Mouse (Mus musculus) left cerebral cortex, adult 18-20 months (tissue): ENCODE measurements around the gene Dmap1. TPM values are rescaled to one million over a fixed set of nuclear protein-coding genes. Genes with fewer than 3 reads are reported as not detected.

ENCODE experiments used
- DNase-seq, 2 experiments: peaks; one replicate each; pipeline ENCODE4 v3.0.0; 2021 to 2022; ENCODE audit warnings: low spot score in 2 of 2, mixed read lengths in 1 of 2
- long read RNA-seq, 2 experiments: library from polyadenylated mRNA; stranded (forward); transcript quantifications; one replicate each; pipeline ENCODE4 v2.0.0; 2021
- total RNA-seq, 2 experiments: library from RNA; stranded (reverse); gene quantifications; 2 replicates each; pipeline ENCODE4 v1.2.3; 2021

Gene Dmap1
- 10 to 100 TPM; 38.8 to 39.6 TPM for total RNA-seq
- long read RNA-seq, experiment 1, transcript Dmap1-201 (11 exons, 1,566 nt), result major isoform, 14 of 44 reads
- long read RNA-seq, experiment 1, partial matches to known transcripts, result 7 of 44 reads
- long read RNA-seq, experiment 1, other reads (novel, unspliced or antisense), result 23 of 44 reads
- long read RNA-seq, experiment 2, transcript Dmap1-201 (11 exons, 1,566 nt), result major isoform, 17 of 42 reads
- long read RNA-seq, experiment 2, partial matches to known transcripts, result 5 of 42 reads
- long read RNA-seq, experiment 2, other reads (novel, unspliced or antisense), result 19 of 42 reads

DNA sequence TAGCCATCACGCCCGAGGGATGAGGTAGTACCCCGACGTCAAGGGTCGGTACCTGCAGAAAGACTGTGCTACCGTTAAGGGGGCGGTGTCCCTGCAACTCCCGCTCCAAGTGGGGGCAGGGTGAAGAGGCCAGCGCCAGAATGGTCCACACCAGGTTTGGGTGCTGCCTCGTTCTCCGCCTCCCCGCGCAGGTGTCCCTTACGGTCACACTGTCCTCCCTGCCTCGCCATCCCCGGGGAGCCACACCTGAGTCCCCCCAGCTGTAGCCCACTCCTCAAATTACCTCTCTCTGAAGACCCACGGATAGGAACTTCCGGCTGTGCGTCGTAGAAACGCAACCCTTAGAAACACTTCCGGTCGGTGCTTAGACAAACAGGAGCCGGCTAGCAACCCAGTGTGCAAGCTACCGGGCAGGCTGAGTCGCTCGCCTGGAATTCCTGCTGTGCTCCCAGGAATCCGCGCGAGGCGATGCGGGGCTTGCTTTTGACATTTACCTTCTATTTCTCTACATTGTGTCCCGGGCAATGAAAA is at the start of gene Dmap1:
Dmap1 (minus strand) TSS at position 343 of the 531 bp plus-strand sequence.
- peak; percentile 75 to 84 for DNase-seq

DNA sequence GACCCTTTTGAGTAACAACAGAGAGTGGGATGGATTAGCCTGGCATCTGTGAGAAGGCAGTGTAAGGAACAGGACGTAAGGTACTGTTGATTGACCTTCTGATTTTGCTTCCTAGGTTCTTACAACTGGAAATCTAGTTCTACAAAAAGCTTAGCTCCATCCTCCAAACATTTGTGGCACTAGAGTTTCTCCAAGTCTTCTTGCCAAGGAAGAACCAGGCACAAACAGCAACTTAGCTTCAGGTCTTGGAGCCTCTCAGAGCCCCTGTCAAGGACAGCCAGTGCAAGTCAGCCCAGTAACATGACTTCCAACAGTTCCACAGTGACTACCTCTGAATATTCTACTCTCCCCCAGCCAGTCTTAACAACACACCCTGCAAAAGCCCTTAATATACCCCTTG is 42.0 kb upstream of the Dmap1 start, which contains the start of gene Gm12845:
Gm12845 (plus strand) TSS at position 301 of the 400 bp plus-strand sequence.
- no peak for DNase-seq

DNA sequence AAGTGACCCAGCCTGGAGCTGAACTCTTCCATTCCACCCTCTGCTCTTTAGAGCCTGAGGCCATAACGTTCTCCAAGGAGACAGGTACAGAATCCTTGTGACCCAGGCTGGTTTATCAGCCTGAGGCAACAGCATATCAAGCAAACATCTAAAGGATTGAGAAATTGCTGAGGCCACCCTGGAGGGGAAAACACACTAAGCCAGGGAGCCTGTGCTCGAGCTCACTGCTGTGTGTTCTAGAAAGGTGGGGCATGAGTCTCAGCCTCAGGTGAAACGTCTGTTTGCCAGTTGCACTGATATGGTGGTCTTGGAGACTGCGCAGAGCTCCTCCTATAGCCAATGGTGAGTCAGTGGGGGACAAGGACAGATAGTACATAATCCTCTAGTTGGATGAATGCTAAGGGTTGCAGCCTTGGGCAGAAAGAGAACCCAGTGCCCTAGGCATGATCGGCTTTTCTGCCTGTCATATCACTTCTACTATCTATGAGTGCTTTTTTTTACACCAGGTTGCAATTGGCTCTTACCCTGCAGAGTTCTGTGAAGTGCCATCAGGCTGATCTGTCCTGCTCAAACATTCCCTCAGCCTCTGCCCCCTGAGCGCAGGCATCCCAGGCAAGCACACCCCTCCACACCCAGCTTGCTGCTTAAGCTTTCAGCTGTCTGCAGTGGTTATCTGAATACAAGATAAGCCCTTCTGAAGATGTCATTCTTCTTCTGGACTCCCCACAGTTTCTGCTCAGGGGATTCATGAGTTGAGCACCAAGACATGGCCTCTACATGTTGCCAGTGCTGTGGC is 31.4 kb upstream of the Dmap1 start:
- no peak for DNase-seq

DNA sequence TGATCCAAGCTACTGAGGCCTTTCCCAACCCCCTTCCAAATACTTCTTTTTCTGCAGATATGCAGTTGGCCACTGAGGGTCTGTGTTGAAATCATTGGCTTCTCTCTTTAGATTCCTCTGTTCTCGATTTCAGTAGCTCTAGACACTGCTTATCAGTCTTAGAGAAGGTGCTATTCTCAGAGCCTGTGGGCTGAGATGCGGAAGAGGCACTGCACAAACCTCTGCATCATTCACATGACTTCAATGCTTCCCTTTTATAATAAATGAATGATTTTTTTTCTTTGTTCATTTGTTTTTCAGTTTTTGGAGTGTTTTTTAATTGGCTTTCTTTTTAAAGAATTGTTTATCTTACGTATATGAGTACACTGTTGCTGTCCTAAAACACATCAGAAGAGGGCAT is 30.2 kb upstream of the Dmap1 start:
- no peak for DNase-seq

DNA sequence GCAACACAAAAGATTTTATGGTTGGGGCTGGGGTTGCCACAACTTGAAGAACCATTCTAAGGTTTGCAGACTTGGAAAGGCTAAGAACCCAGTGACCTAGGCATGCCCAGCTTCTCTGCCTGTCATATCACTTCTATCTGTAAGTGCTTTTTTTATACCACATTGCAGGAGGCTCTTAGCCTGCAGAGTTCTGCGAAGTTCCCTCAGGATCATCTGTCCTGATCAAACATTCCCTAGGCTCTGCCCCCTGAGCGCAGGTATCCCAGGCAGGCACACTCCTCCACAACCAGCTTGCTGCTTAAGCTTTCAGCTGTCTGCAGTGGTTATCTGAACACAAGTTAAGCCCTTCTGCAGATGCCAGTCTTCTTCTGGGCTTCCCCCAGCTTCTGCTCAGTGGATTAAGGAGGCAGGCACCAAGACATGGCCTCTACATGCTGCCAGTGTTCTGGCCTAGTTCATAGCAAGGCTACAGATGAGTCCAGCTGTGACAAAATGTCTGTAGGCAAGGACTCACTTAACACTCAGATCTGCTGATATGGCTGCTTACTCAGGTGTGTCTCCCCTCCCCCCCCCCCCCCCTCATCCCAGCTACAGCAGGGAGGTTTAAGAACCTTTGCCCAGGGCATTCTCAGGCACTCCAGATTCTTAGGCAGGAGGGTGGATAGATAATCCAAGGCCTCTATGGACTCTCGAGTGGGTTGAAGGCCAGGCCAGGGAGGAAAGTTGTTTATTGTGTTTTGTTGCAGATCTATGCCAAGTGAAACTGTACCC is 26.9 kb upstream of the Dmap1 start:
- no peak for DNase-seq

DNA sequence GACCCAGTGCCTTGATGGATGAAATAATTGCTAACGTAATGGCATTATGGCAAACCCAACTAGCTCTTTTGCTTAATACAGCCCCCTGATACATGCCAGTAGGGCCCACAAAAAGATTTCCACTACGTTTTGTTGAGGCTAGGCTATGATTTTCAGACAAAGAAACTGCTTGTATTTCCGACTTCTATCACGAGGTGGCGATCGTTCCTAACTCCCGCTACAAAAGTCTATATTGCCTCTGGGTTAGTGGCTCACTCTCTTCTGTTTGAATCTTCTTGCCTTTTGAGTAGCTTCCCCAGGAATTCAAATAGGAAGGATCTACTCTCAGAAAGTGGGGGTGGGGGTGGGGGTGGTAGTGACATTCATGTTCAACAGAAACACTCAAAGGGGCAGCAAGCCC is 23.3 kb upstream of the Dmap1 start:
- peak; percentile 38 to 69 for DNase-seq

DNA sequence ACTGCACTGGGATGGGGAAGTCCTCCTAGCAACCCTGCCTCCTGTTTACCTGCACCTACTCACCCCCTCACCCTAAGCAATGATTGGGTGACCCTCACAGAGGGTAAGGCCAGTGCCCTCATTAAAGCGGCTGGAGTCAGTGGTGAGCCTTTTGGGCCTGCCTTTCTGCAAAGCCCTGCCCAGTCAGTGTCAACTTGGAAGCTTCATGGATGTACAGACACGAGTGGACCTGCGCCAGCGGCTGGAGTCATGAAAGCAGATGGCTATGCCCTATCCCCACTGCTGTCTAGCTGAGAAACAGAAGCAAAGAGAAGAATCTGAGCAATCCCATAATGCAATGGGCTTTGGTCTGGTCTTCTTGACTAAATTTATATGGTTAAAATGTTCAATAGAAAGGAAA is 4.3 kb upstream of the Dmap1 start:
- no peak for DNase-seq

DNA sequence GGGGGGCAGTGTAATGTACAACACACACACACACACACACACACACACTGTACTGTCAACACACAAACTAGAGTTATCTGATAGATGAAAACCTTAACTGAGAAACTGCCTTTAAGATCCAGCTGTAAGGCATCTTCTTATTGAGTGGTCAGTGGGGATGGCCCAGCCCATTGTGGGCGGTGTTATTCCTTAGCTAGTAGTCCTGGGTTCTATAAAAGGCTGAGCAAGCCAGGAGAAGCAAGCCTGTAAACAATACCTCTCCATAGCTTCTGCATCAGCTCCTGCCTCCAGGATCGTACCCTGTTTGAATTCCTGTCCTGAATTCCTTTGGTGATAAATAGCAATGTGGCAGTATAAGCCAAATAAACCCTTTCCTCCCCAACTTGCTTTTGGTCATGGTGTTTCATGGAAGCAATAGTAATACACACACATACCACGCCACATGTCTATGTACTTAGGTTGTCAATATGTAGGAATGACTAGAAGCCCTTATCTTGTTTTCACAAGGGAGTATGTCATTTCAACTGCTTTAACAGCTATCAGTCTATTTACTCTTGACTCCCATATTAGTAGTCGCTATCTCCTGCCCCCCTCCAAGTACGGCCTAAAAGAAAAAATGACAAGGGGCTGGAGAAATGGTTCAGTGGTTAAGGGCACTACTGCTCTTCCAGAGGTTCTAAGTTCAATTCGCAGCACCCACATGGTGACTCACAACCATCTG is 1.1 kb upstream of the Dmap1 start:
- DNase-seq, result no peak

DNA sequence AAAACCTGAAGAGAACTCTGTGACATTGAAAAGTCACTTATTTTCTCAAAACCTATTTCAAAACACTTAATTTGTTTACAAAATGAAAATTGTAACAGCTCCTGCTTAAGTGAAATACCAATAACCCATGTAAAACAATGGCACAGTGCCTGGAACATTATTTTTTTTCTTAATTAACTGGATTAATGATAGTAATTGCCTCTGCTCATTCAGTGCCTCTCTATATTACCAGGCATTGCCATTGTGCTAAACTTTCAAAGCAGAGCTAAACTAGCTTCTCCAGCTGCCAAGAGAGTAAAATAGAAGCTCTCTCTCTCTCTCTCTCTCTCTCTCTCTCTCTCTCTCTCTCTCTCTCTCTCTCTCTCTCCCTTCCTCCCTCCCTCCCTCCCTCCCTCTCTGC is 390 bp upstream of the Dmap1 start:
- no peak for DNase-seq

DNA sequence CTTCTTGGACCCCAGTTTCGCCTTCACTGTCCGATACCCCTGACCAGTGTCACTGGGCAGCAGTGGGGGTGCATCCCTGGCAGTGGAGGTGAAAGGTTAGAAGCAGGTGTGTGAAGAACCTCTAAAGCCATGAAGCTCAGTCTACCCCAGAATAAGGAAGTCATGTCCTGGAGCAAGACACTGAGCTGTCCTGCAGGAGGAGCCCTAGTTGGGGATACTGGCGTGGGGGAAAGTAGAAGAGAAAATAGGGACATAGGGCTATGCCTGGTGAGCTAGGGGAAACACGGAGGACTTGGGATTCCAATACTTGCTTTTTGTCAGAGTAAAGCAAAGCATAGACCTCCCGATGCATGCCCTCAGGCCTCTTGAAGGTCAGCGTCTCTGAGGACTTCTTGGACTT is 1.1 kb downstream of the Dmap1 start:
- no peak for DNase-seq

DNA sequence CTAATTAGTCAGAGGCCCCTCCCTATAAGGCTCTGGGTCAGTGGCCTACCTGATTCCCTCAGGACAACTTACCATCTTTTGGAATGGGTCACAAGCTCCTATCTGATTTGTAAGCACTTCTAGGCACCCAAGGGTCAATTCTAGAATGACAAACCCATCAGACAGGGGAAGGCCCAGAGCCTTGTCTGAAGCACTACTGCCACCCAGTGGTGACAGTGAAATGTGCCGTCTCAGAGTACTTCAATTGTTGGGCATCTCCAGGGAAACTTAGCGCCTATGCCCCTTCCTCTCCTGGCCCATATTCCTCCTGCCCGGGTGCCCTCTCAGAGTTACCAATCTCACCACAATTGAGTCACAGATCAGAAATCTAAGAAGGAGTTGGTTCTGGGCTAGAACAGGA is 5.2 kb downstream of the Dmap1 start:
- peak; percentile 82 to 89 for DNase-seq

DNA sequence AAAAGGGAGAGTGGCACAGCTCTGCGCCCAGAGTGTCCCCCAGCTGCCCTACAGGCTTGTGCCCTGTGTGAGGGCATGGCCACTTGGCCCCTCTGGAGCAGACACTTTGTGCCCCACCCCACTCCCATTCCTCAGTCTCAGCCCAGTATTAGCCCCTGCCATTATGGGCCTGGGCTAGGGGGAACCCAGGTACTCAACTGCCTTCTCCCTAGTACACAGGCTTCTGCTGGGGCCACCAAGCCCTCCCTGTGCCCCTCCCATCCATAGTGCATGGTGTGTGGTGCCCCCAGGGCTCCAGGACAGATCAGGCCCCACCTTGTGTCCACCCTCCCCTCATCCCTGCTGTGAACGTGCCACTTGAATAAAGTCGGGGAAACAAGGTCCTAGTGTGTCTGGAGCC is 8.2 kb downstream of the Dmap1 start:
- no peak for DNase-seq

DNA sequence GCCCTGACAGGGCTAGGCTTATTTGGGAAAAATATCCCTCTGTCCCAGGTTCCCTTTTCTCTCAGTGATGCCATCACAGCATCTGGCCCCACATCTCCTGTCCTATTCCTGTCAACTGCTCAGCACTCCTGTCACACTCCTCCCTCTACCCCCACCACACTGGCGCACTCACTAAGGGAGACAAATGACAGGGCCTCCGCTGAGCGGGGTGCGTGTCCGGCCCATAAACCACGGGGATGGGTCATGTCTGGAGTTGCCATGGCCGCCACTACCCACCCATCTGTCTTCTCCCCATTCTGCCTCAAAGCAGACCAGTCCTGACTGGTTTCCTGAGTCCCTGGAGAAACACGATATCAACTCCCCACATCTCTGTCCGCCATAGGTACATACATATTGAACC is 10.0 kb downstream of the Dmap1 start:
- no peak for DNase-seq

DNA sequence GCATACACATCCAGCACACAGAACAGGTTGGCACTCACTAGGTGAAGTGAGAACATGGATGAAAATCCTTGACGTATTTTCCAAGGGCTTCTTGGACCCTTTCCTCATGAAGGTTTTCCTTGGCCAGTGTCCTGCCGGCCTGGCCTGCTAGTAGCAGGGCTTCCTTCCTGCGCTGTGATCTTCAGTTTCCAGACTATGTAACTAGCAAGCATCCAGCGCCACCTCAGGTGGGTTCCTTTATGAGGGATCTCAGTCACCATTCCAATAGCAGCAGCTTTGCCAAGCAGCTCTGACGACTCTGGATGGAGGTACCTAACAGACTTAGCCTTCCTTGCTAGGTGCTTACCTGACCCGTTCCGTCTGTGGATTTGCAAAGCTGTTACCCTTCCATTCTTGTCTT is 12.2 kb downstream of the Dmap1 start:
- DNase-seq, result no peak

DNA sequence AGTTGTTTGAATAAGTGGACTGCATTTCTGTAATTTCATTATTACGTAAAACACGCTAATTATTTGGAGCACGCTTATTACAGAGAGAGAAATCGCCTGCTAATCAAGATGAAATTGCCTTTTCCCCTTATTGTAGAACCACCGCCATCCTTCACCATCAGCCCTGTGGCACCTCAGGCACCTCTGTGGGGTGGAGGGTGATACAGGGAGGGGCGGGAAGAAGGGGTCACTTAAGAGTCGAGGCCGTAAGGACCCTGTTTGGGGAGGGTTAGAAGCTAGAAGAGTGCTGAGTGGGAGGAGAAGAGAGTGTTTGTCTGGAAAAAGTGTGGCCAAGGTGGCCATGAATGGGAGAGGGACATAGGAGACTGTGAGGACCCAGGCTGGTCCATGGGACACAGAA is 16.0 kb downstream of the Dmap1 start:
- DNase-seq, result no peak

DNA sequence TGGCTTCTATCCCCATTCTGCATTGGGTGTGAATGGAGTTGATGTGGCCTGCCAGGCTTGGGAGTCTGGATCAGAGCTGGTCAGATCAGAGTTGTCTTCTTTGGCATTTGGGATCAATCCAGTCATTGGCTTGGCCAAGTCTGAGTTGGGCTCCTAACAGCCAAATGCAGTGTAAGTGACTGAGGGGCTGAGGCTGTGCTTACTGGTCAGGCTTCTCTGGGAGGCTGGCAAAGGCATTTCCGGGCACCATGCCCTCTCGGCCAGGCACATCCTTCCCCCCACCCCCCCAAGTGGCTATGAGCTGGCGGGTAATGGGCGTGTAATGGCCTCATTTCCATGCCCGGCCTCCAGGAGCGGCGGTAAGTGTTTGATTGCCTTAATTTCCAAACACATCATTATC is 16.5 kb downstream of the Dmap1 start:
- DNase-seq, result no peak

DNA sequence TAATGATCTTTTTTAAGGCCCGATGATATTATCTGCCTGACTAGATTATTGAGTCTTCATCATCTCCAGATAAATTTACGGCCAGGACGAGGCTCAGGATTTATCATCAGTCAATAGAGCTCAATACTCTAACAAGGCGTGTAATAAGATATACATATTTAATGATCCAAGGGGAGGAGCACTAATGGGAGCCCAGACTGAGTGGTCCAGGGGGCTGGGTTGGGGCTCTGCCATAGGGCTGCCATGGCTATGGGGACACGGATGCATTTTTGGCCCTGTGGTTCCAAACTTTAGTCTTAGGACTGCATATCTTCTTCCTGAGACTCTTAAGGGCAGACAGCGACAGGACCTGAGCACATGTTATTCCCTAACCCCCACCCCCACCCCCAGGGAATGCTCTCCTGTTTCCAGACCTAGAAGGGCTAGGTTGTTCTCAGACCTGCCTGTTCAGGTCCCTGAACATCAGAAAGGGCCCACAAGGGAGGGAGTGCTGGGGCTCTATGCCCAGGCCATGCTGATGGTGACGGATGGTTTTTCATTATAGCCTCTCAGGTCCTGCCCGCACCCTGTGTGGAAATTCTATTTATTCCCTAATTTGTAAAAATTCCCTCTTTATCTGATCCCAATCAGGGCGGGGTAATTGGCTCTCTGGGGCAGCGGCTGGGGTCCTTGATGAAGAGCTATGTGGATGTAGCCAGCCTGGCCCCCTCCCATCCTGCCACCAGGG is 17.5 kb downstream of the Dmap1 start:
- no peak for DNase-seq

DNA sequence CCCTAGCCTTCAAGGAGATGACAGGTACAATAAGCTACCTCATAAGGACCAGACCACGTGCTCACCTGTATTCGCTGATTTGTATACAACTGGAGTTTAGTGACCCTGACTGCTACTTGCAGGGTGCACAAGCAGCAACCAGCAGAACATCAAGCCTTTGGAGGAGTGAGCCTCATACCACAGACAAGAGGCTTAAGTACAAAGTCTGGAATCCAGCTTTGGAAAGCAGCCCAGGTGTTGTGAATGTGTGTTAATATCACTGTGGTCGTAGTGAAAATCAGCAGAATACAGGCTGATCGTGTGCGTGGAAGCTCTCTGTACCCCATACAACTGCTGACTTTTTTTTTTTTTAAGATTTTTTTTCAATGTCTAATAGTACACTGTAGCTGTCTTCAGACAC is 22.1 kb downstream of the Dmap1 start:
- DNase-seq, result no peak

DNA sequence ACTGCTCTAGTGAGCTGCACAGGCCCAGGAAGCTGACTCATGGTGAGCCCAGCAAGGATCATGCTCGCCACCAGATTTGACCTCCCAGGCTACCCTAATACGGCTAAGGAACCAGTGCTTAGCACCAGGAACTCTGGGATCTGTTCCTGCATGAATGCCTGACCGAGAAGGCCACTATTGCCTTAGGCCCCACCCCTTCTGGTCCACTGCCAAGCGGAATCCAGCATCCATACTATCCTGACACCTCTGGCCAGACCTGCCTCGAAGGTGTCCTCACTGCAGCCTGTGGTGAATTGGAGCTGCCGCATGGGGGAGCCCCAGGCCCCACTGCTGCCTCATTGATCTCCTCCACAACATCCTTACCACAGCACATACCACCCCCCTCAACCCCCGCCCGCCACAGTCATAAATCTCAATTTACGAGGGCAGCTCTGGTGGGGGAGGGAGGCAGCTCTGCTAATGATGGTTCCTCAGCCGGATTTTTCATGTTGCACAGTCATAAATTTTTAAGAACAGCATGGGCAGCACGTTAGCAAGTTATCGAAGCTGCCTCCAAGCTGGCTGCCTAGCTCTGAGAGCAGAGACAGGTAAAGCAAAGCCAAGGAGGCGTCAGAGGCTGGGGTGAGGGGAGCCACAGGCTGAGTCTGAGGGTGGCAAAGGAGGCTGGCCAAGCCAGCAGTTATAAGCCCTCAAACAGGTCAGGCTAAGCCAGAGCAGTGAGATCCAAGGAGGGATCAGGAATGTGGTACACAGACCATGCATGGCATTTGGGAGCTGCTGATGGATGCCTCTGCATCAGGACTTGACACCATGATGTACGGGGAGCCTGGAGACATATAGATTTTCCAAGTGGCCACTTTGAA is 23.3 kb downstream of the Dmap1 start:
- no peak for DNase-seq
